1 mouse cellular context compared by ENCODE assay signal in genomic region chr3:122419610-122420409, GRCm38 (mm10).
TF ChIP-seq lines count a peak whose summit lies in the region.

No protein-coding gene starts in this region.

TF ChIP-seq in CH12.LX, 34 proteins besides CTCF, POLR2A, EP300 and RAD21 (continued from another document):
- TF ChIP-seq ZKSCAN1 (IDR thresholded peaks at IDR 0.05; ENCODE audit: borderline replicate concordance, low read depth, low read length) (no peak), MAX (IDR thresholded peaks at IDR 0.05; ENCODE audit: low read length) (0 out of 2 replicates have a peak, but pooled peaks have one; percentile 24), E2F4 (IDR thresholded peaks at IDR 0.05; ENCODE audit: insufficient replicate concordance, low read depth, low read length) (no peak), JUN (IDR thresholded peaks at IDR 0.05; ENCODE audit: insufficient read depth, low read depth, low read length) (no peak), USF2 (conservative IDR thresholded peaks at IDR 0.05; ENCODE audit: low read depth, low read length) (no peak), HCFC1 (IDR thresholded peaks at IDR 0.05; ENCODE audit: low read depth, low read length) (peak; percentile 24; the same call in 1 of the 2 replicates), PAX5 (IDR thresholded peaks at IDR 0.05; ENCODE audit: low read length) (no peak), RCOR1 (conservative IDR thresholded peaks at IDR 0.05; ENCODE audit: low read depth, low read length) (no peak), NELFE (IDR thresholded peaks at IDR 0.05; ENCODE audit: low read depth, low read length) (peak; percentile 72), CHD1 (IDR thresholded peaks at IDR 0.05; ENCODE audit: low read depth, low read length) (no peak)
TF ChIP-seq in CH12.LX: peak in this region for 15.
